Mouse (Mus musculus) thymus, adult 2 months (tissue): ENCODE data around the gene Zfp710.

Source experiments
- CTCF ChIP-seq: fragments of 200-500 bp; IDR thresholded peaks from 2 replicates; pipeline ENCODE4 v1.5.1; 2012; ENCODE audit warnings: mild to moderate bottlenecking, control low read depth, low read length, moderate library complexity, borderline replicate concordance; ENCODE audit not compliant: control insufficient read depth, poor library complexity, insufficient read depth; ENCODE audit errors: extremely low read depth
- POLR2A ChIP-seq: fragments of 200-500 bp; IDR thresholded peaks from 2 replicates; pipeline ENCODE4 v1.6.1; 2012; ENCODE audit warnings: mild to moderate bottlenecking, low read length, control low read depth, moderate library complexity; ENCODE audit not compliant: control insufficient read depth, poor library complexity, insufficient read depth; ENCODE audit errors: extremely low read depth

GRCm38 (mm10) chr7:80130344-80131055 lies 105.9 kb downstream of the Zfp710 start:
- TF ChIP-seq POLR2A (no peak), CTCF (no peak)
